Mouse (Mus musculus) left cerebral cortex, postnatal 25 days (tissue): ENCODE measurements around the gene C530025M09Rik. TPM values are rescaled to one million over a fixed set of nuclear protein-coding genes. Genes with fewer than 3 reads are reported as not detected.

Source experiments
- DNase-seq, 2 experiments: peaks; one replicate each; pipeline ENCODE4 v3.0.0; 2022; ENCODE audit warnings: low spot score in 2 of 2, mixed read lengths in 1 of 2
- intact Hi-C: fragments of 180-260 bp; cut with DNase I; formaldehyde crosslinking; loops from one replicate; pipeline ENCODE4 v1.15.1; 2025
- total RNA-seq, 2 experiments: library from RNA; stranded (reverse); gene quantifications; 2 replicates each; pipeline ENCODE4 v1.2.3; 2021

Gene C530025M09Rik
- total RNA-seq, 2 experiments from 2014 or later = 1.6 to 3.6 TPM

DNA sequence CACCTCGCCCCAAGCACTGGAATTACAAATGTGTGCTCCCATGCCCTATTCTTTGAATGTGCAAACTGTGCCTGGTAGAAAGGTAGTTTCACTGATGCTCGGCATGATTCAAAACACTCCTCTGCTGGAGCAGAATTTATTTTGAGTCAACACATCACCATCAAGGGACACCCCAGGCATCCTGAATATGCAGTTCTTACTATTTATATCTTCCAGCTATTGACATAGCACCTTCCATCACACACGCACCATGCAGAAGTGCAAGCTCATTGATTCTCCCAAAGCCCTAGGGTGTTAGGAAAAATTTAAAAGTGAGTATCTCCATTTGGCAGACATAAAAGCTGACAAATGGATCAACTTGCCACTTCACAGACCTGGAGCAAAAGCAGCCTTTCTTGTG is 12.6 kb downstream of the C530025M09Rik start:
- peak in 1 of 2 experiments; percentile 37 for DNase-seq
- intact Hi-C loops = no loop called here

DNA sequence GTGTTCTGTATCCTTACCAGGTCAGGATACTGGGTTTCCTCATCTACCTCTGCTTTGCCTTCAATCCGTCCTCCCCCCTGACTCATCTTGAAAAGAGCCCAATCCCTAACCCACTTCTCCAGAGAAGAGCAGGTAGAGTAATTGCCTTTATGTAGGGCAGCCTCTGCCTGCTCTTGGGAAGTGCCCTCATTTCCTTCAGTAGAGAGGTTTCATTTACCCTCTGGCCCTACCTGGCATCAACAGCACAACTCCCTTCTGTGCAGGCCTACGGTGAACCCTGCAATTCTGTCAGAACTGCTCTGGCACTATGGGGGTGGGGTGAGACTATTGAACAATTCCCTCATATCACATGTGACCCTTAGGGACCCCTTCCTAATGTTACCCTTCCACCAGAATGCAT is 18.1 kb downstream of the C530025M09Rik start:
- intact Hi-C loops = no loop called here
- DNase-seq = no peak

GRCm38 (mm10) chr2:149805256-149805655 is 25.8 kb downstream of the C530025M09Rik start:
- peak in 1 of 2 experiments; percentile 35 for DNase-seq
- intact Hi-C loops = loop anchor here (2.0 kb wide), 1 partner anchor 36 kb away; no protein-coding TSS in a partner anchor

GRCm38 (mm10) chr2:149804599-149805140 is 26.3 kb downstream of the C530025M09Rik start:
- peak in 1 of 2 experiments; percentile 52 for DNase-seq
- intact Hi-C loops = loop anchor here (2.0 kb wide), 1 partner anchor 36 kb away; no protein-coding TSS in a partner anchor

DNA sequence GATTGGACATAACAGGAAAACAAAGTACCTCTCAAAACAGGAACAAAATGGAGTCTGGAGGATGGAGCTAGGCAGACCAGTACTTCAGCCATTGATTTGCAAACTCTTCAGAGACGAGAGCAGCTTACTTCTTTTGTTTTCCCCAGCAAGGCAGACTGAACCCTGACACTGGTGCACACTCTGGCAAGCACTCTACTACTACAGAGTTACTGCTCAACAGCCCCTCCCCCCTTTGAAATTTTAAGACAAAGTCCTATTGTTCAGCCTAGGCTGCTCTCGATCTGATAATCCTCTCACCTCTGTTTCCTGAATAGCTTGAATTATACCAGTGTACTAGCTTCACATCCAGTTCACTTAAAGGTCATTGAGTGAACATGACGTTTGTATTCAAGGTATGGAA is 32.4 kb downstream of the C530025M09Rik start:
- no peak for DNase-seq
- intact Hi-C loops = no loop called here

Other genes starting within 250 kb of the C530025M09Rik start
- 10 to 100 TPM; 59.0 to 74.8 TPM for gene Syndig1, start 2.0 kb downstream of the C530025M09Rik start, total RNA-seq